In the genomic region with DNA sequence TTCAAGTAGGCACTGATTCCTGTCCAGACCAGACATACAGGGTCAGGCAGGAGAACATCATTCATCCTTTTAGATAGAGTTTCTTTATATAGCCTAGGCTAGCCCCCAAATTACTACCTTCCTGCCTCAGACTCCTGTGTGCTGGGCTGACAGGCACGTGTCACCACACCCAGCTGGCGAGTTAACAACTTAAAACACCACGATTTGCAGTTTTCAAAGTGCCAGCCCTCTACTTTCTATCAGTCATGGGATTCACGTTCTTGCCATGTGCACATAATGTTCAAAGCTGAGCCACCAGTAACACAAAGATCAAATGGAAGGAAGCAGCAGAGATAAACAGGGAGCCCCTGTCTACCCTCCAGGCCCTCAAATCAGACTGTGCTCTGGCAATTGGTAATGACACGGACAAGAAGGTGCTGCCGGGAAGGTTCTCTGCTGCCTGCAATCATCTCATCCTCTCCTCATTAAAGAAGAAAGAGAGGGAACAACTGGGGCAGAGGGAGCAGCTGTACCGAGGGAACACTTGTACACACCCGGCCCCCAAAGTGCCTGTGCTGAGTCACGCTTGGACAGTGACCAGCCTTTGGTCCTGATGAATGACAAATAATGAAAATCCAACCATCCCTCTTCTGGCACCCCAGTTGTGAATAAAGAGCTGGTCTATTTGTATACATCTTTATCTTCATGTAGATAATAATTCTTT, we compare ENCODE assay signal across 16 mouse cellular contexts.
DNase-seq lines count a peak whose midpoint lies in the region; ATAC-seq and TF ChIP-seq lines count a peak whose summit lies in the region.
"Had no signal": no experiment of that assay in that cellular context is flagged by ENCODE, and none has a peak within 500 bp of the region (broad histone marks: within the 10 kb centered on the region; RNA-seq: fewer than 3 reads in every experiment).

No protein-coding gene starts in this region.

- peak; percentile 50 for ATAC-seq in lung, postnatal 0 days
- ATAC-seq: forebrain, embryonic 13.5 days had no signal

- WGBS in lung, postnatal 0 days = 39% methylated on average over 9 of the region's 9 CpGs

- peak; percentile 51 for DNase-seq in adrenal gland, postnatal 14 days
- no peak for DNase-seq in adrenal gland, postnatal 10 days
- peak; percentile 39 for DNase-seq in lung, postnatal 0 days (ENCODE audit: low spot score)
- DNase-seq in lung, postnatal 25 days (ENCODE audit: low spot score) = no peak
- DNase-seq in gastrocnemius, postnatal 10 days = peak; percentile 34
- no peak for DNase-seq in left cerebral cortex, postnatal 10 days (ENCODE audit: extremely low spot score in 1 of 2, low spot score in 2 of 2)
- no peak for DNase-seq in B cell, adult 2 months
- DNase-seq: cerebellum, adult 9-11 months; kidney, adult 11 months; liver, embryonic 13.5 days; thymus, adult 18-20 months had no signal

- TF ChIP-seq EP300 in lung, postnatal 0 days (IDR thresholded peaks at IDR 0.05) = 0 out of 2 replicates have a peak, but pooled peaks have one; percentile 34

- no peak overlapping the region for H3K9ac ChIP-seq in lung, postnatal 0 days (replicated peaks; ENCODE audit: low read depth)
- H3K9ac ChIP-seq: forebrain, embryonic 13.5 days; limb, embryonic 13.5 days; liver, embryonic 13.5 days; neural tube, embryonic 12.5 days had no signal

- no peak overlapping the region for H3ac ChIP-seq in C2C12 (ENCODE audit: control insufficient read depth, insufficient read length, low read depth)

- H3K4me1 ChIP-seq in lung, postnatal 0 days (ENCODE audit: insufficient read depth, low read depth, low read length) = peaks cover 5% of the 10 kb centered on the region; the same call in 1 of the 2 replicates

- H3K27ac ChIP-seq in lung, postnatal 0 days (ENCODE audit: low read length) = no peak overlapping the region
- H3K27ac ChIP-seq: forebrain, embryonic 13.5 days; limb, embryonic 13.5 days; liver, embryonic 13.5 days; neural tube, embryonic 12.5 days had no signal

- H3K79me3 ChIP-seq in C2C12 (ENCODE audit: low read depth) = no peaks in the 10 kb centered on the region

- intact Hi-C loops in left cerebral cortex, postnatal 10 days (cut with DNase I) = no loop called here

- H3K4me3 ChIP-seq in lung, postnatal 0 days (ENCODE audit: low read depth, low read length) = no peak overlapping the region
- no peak overlapping the region for H3K4me3 ChIP-seq in C2C12 (ENCODE audit: insufficient read depth, poor library complexity, severe bottlenecking)
- H3K4me3 ChIP-seq: forebrain, embryonic 13.5 days; limb, embryonic 13.5 days; liver, embryonic 13.5 days; neural tube, embryonic 12.5 days had no signal

- no peak overlapping the region for H3K4me2 ChIP-seq in lung, postnatal 0 days (replicated peaks; ENCODE audit: low read depth, low read length)
- H3K4me2 ChIP-seq: forebrain, embryonic 13.5 days; limb, embryonic 13.5 days; liver, embryonic 13.5 days; neural tube, embryonic 12.5 days had no signal

- no peak for TF ChIP-seq CTCF in lung, postnatal 0 days (IDR thresholded peaks at IDR 0.05)
- no peak for TF ChIP-seq CTCF in C2C12 (IDR thresholded peaks at IDR 0.05; ENCODE audit: control insufficient read depth, insufficient read depth, insufficient read length)

- no peaks in the 10 kb centered on the region for H3K36me3 ChIP-seq in lung, postnatal 0 days (ENCODE audit: insufficient read depth, low read length)
- no peaks in the 10 kb centered on the region for H3K36me3 ChIP-seq in C2C12 (ENCODE audit: control insufficient read depth, insufficient read depth)
- H3K36me3 ChIP-seq: limb, embryonic 13.5 days; liver, embryonic 13.5 days; neural tube, embryonic 12.5 days had no signal

- H3K27me3 ChIP-seq in lung, postnatal 0 days (replicated peaks; ENCODE audit: insufficient read depth, low read length) = no peaks in the 10 kb centered on the region
- H3K27me3 ChIP-seq in C2C12 (ENCODE audit: control insufficient read depth, insufficient read depth, insufficient read length) = no peaks in the 10 kb centered on the region
- H3K27me3 ChIP-seq: CH12.LX; forebrain, embryonic 13.5 days; limb, embryonic 13.5 days; liver, embryonic 13.5 days; neural tube, embryonic 12.5 days had no signal

- H3K79me2 ChIP-seq in C2C12 (ENCODE audit: control insufficient read depth, insufficient read depth) = no peaks in the 10 kb centered on the region

- no peaks in the 10 kb centered on the region for H3K9me3 ChIP-seq in lung, postnatal 0 days (ENCODE audit: low read length)
- H3K9me3 ChIP-seq: forebrain, embryonic 13.5 days; limb, embryonic 13.5 days; liver, embryonic 13.5 days; neural tube, embryonic 12.5 days had no signal

TF ChIP-seq in C2C12, 6 proteins besides CTCF, POLR2A, EP300 and RAD21:
- TF ChIP-seq MYOD1 (IDR thresholded peaks at IDR 0.05; ENCODE audit: control insufficient read depth, insufficient read length, low read depth) (peak; percentile 53), CEBPB (IDR thresholded peaks at IDR 0.05; ENCODE audit: low read depth) (no peak)
TF ChIP-seq in C2C12: peak in this region for 1.

Comparison
In these comparisons a context has a peak if more than half of its experiments do, and no peak if none do; other contexts are left out.
1. DNase-seq: peak in adrenal gland, postnatal 14 days (single experiment), lung, postnatal 0 days (single experiment) and gastrocnemius, postnatal 10 days (single experiment); none in adrenal gland, postnatal 10 days (single experiment), lung, postnatal 25 days (single experiment), left cerebral cortex, postnatal 10 days (0 of 2) and B cell, adult 2 months (0 of 2).